Mouse (Mus musculus) left cerebral cortex, adult 9 months (tissue): ENCODE data around the gene Rheb.
"Not testable (repeated sequence)": the region's sequence is repeated elsewhere in the genome, so short reads cannot be mapped to it uniquely, and the experiment has no call there.

Experiments
- DNase-seq, 2 experiments: peaks; one replicate each; pipeline ENCODE4 v3.0.0; 2022; ENCODE audit warnings: low spot score in 2 of 2

Rheb gene

GRCm38 (mm10) chr5:24842274-24843102, at the start of gene Rheb:
Gene Rheb, minus strand, starts transcription at chr5:24842624.
- peak; percentile 99 to 100 for DNase-seq

- no peak for DNase-seq
Observed at GRCm38 (mm10) chr5:24889860-24890259, 47.4 kb upstream of the Rheb start.

GRCm38 (mm10) chr5:24888874-24889591, 46.6 kb upstream of the Rheb start:
- no peak for DNase-seq

- DNase-seq: no peak
Observed at GRCm38 (mm10) chr5:24887271-24887670, 44.8 kb upstream of the Rheb start.

GRCm38 (mm10) chr5:24878713-24879112, 36.3 kb upstream of the Rheb start:
- DNase-seq: no peak

GRCm38 (mm10) chr5:24877836-24878624, 35.6 kb upstream of the Rheb start:
- DNase-seq: no peak

- no peak for DNase-seq
Observed at GRCm38 (mm10) chr5:24876653-24877052, 34.2 kb upstream of the Rheb start.

GRCm38 (mm10) chr5:24874111-24874510, 31.7 kb upstream of the Rheb start:
- DNase-seq: peak in 1 of 2 experiments; percentile 25

GRCm38 (mm10) chr5:24873221-24873620, 30.8 kb upstream of the Rheb start:
- no peak for DNase-seq

GRCm38 (mm10) chr5:24871276-24871675, 28.9 kb upstream of the Rheb start:
- peak; percentile 26 to 69 for DNase-seq

GRCm38 (mm10) chr5:24869796-24870289, 27.4 kb upstream of the Rheb start:
- DNase-seq: peak in 1 of 2 experiments; percentile 33

- DNase-seq: no peak
Observed at GRCm38 (mm10) chr5:24863804-24864203, 21.4 kb upstream of the Rheb start.

- no peak for DNase-seq
Observed at GRCm38 (mm10) chr5:24861449-24861930, 19.1 kb upstream of the Rheb start.

- peak; percentile 57 to 80 for DNase-seq
Observed at GRCm38 (mm10) chr5:24860635-24861448, 18.4 kb upstream of the Rheb start.

GRCm38 (mm10) chr5:24859771-24860540, 17.5 kb upstream of the Rheb start:
- no peak for DNase-seq

- no peak for DNase-seq
Observed at GRCm38 (mm10) chr5:24854827-24855600, 12.6 kb upstream of the Rheb start.

GRCm38 (mm10) chr5:24854256-24854655, 11.8 kb upstream of the Rheb start:
- no peak for DNase-seq

- not testable (repeated sequence) for DNase-seq
Observed at GRCm38 (mm10) chr5:24848261-24848660, 5.8 kb upstream of the Rheb start.

GRCm38 (mm10) chr5:24843841-24844240, 1.4 kb upstream of the Rheb start:
- no peak for DNase-seq
